Mouse (Mus musculus) testis, adult 2 months (tissue): ENCODE measurements around the gene Thsd7a. TPM values are rescaled to one million over a fixed set of nuclear protein-coding genes. Genes with fewer than 3 reads are reported as not detected.

Experiments
- H3K27ac ChIP-seq: fragments of 200-500 bp; 2 replicates; pipeline ENCODE4 v1.5.1; 2012; ENCODE audit warnings: low read depth, low read length; ENCODE audit not compliant: control insufficient read depth, insufficient read depth
- H3K27me3 ChIP-seq: fragments of 200-500 bp; 2 replicates; pipeline ENCODE4 v1.6.1; 2012; ENCODE audit warnings: mild to moderate bottlenecking, low read length, moderate library complexity; ENCODE audit not compliant: control insufficient read depth, insufficient read depth
- H3K36me3 ChIP-seq: fragments of 200-500 bp; 2 replicates; pipeline ENCODE4 v1.6.1; 2012; ENCODE audit warnings: mild to moderate bottlenecking, low read length; ENCODE audit not compliant: control insufficient read depth, insufficient read depth
- H3K4me1 ChIP-seq: fragments of 200-500 bp; 2 replicates; pipeline ENCODE4 v1.6.1; 2012; ENCODE audit warnings: low read length; ENCODE audit not compliant: control insufficient read depth, insufficient read depth
- H3K4me3 ChIP-seq: fragments of 200-500 bp; 2 replicates; pipeline ENCODE4 v1.5.1; 2012; ENCODE audit warnings: low read depth, mild to moderate bottlenecking, low read length, moderate library complexity, mixed read lengths; ENCODE audit not compliant: control insufficient read depth
- CTCF ChIP-seq: fragments of 200-500 bp; IDR thresholded peaks from 2 replicates; pipeline ENCODE4 v1.5.1; 2012; ENCODE audit warnings: low read depth, mild to moderate bottlenecking, inconsistent platforms, low read length, moderate library complexity; ENCODE audit not compliant: control insufficient read depth, insufficient read depth, insufficient replicate concordance
- POLR2A ChIP-seq: fragments of 200-500 bp; IDR thresholded peaks from 2 replicates; pipeline ENCODE4 v1.6.1; 2012; ENCODE audit warnings: low read depth, mild to moderate bottlenecking, inconsistent platforms, low read length, moderate library complexity; ENCODE audit not compliant: control insufficient read depth
- polyA plus RNA-seq: library from polyadenylated mRNA; depleted of rRNA; stranded (reverse); fragments of >200 nt; gene quantifications from 2 replicates; pipeline ENCODE4 v1.2.3, GENCODE M21; 2012

Thsd7a gene
- polyA plus RNA-seq, 1 experiment: 3.0 TPM

DNA sequence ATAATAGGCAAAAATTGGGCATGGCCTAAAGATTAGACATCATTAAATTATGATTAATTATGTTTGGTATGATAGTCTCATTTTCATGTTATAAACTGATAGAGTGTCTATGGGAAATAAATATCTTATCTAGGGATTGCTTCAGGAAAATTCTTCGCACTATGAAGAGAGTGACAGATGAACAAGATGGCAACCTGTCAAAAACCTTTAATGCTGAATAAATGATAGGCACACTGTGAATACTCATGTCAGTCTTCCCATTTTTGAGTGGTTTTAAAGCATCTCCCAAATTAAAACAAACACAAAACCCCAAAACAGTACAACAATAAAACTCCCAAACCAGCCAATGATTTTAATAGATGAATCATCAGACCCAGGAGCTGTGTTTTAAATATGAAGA, 362.5 kb downstream of the Thsd7a start:
- Histone ChIP-seq H3K4me1 (no peaks in the 10 kb centered on the region), H3K36me3 (no peaks in the 10 kb centered on the region), H3K4me3 (no peak overlapping the region), H3K27me3 (no peaks in the 10 kb centered on the region), H3K27ac (no peak overlapping the region)
- TF ChIP-seq CTCF: no peak

DNA sequence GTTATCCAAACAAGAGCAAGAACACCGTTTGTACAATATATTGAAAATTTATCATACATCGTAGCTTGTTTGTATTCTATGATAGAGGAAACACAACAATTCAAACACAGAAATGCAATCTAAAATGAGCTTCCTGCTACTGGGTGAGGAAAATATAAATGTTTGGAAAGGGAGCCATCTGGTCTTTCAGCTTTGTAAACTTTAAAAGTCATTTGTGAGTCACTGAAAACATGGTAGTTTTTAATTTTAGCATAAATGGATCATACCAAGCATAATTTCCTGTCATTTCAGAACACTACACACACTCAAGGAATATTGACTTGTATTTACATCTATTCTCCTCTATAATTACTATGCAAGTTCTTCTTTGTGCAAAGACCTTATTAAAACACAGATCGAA, 363.6 kb downstream of the Thsd7a start:
- Histone ChIP-seq H3K27me3 (no peaks in the 10 kb centered on the region), H3K36me3 (no peaks in the 10 kb centered on the region), H3K4me1 (no peaks in the 10 kb centered on the region), H3K27ac (no peak overlapping the region), H3K4me3 (no peak overlapping the region)
- TF ChIP-seq CTCF (no peak), POLR2A (no peak)

DNA sequence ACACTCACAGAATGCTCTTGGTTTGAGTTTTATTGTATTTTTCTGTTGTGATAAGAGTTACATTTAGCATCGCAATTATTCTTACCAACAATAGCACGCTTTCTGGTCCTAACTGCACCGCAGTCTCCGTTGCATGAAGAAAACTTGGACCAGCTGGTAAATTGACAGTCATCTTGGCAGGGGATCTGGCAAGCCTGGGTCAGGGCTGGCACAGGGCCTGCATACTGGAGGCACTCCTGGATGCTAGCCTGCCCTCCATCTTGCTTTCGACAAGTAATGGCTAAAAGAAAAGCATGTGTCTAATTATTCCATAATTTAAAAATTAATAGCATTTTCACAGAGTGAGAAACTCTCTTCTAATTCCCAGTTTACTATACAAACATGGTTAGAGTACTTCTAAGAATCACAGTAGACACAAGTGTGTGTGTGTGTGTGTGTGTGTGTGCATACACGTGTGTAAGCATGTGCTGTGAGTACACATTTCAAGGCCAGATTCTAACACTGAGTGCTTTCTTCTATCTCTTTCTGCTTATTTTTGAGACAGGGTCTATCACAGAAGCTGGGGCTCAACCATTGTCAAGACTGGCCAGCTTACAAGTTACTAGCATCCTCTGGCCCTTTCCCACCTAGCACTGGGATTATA, 368.0 kb downstream of the Thsd7a start:
- H3K4me1 ChIP-seq: no peaks in the 10 kb centered on the region
- TF ChIP-seq CTCF (no peak), POLR2A (no peak)
- no peaks in the 10 kb centered on the region for H3K27me3 ChIP-seq
- H3K4me3 ChIP-seq: no peak overlapping the region
- H3K36me3 ChIP-seq: no peaks in the 10 kb centered on the region
- H3K27ac ChIP-seq: no peak overlapping the region

DNA sequence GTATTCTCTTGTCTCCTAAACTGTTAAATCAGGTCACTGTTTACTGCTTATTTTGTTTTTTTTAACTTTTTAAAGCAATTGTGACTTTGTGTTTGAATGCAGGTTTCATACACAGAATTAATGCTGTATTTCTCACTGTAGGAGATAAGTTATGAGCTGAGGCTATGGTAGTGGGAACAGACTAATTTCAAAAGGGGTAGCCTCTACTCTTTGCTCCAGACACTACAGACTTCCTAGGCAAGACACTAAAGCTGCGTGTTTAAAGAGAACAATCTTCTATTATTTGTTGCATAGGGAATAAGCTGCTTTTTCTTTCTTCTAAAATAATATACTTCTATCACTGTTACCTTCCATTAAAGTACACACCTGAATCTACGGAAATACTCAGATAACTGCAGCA, 368.5 kb downstream of the Thsd7a start:
- no peaks in the 10 kb centered on the region for H3K27me3 ChIP-seq
- no peaks in the 10 kb centered on the region for H3K36me3 ChIP-seq
- H3K4me3 ChIP-seq: no peak overlapping the region
- no peaks in the 10 kb centered on the region for H3K4me1 ChIP-seq
- H3K27ac ChIP-seq: no peak overlapping the region
- TF ChIP-seq CTCF (no peak), POLR2A (no peak)

- Histone ChIP-seq H3K36me3 (no peaks in the 10 kb centered on the region), H3K27ac (no peak overlapping the region), H3K4me3 (no peak overlapping the region), H3K4me1 (no peaks in the 10 kb centered on the region), H3K27me3 (no peaks in the 10 kb centered on the region)
- TF ChIP-seq POLR2A (no peak), CTCF (no peak)
Measured at GRCm38 (mm10) chr6:12358737-12359136, 390.5 kb downstream of the Thsd7a start.

DNA sequence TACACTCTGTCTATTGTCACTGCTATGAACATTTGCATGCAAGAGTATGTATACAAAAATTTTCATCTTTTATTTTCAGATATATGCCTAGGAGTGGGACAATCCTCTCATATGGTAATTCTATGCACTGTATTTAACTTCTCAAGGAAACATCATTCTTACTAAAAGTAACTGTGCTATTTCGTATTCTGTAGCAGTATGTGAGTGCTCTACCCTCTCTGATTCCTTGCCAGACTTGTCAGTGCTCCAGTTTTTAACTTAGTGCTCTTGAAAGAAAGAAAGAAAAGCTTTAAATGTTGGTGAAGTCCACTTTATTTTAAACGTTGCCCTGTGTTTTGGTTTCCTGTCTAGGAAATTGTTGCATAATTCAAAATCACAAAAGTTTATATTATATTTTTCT, 395.6 kb downstream of the Thsd7a start:
- H3K27me3 ChIP-seq: no peaks in the 10 kb centered on the region
- no peak overlapping the region for H3K4me3 ChIP-seq
- no peaks in the 10 kb centered on the region for H3K36me3 ChIP-seq
- no peaks in the 10 kb centered on the region for H3K4me1 ChIP-seq
- H3K27ac ChIP-seq: no peak overlapping the region
- no peak for TF ChIP-seq POLR2A
- TF ChIP-seq CTCF: no peak

GRCm38 (mm10) chr6:12352165-12352719, 397.0 kb downstream of the Thsd7a start:
- TF ChIP-seq POLR2A: no peak
- TF ChIP-seq CTCF: no peak
- Histone ChIP-seq H3K27ac (no peak overlapping the region), H3K4me3 (no peak overlapping the region), H3K36me3 (no peaks in the 10 kb centered on the region), H3K27me3 (no peaks in the 10 kb centered on the region), H3K4me1 (no peaks in the 10 kb centered on the region)

GRCm38 (mm10) chr6:12350753-12351152, 398.5 kb downstream of the Thsd7a start:
- H3K36me3 ChIP-seq: no peaks in the 10 kb centered on the region
- no peaks in the 10 kb centered on the region for H3K4me1 ChIP-seq
- TF ChIP-seq POLR2A (no peak), CTCF (no peak)
- no peak overlapping the region for H3K4me3 ChIP-seq
- H3K27ac ChIP-seq: no peak overlapping the region
- H3K27me3 ChIP-seq: no peaks in the 10 kb centered on the region
